Mouse (Mus musculus): ENCODE results near the gene Tbc1d2b. TPM values are rescaled to one million over a fixed set of nuclear protein-coding genes. Genes with fewer than 3 reads are reported as not detected.

Gene Tbc1d2b
- polyA plus RNA-seq, 1 experiment from 2014 or later: 11.7 TPM

GRCm38 (mm10) chr9:90248326-90248725 is 22.3 kb downstream of the Tbc1d2b start:
- ATAC-seq (ENCODE audit: low FRiP score, low read depth): no peak
- Histone ChIP-seq H3K9me3 (no peaks in the 10 kb centered on the region), H3K4me2 (replicated peaks) (no peak overlapping the region), H3K9ac (no peak overlapping the region), H3K36me3 (0 out of 2 replicates have a peak, but pooled peaks cover 4% of the 10 kb centered on the region), H3K27me3 (replicated peaks) (no peaks in the 10 kb centered on the region), H3K4me1 (no peaks in the 10 kb centered on the region), H3K27ac (no peak overlapping the region), H3K4me3 (no peak overlapping the region)
- 90% methylated on average over 7 of the region's 7 CpGs for WGBS

- H3K9me3 ChIP-seq: no peaks in the 10 kb centered on the region
- no peak overlapping the region for H3K4me2 ChIP-seq (replicated peaks)
- no peak overlapping the region for H3K27ac ChIP-seq
- WGBS: 80% methylated on average over 7 of the region's 7 CpGs
- H3K9ac ChIP-seq: no peak overlapping the region
- H3K27me3 ChIP-seq (replicated peaks): no peaks in the 10 kb centered on the region
- H3K36me3 ChIP-seq: 0 out of 2 replicates have a peak, but pooled peaks cover 4% of the 10 kb centered on the region
- no peak overlapping the region for H3K4me3 ChIP-seq
- ATAC-seq (ENCODE audit: low FRiP score, low read depth): no peak
- H3K4me1 ChIP-seq: no peaks in the 10 kb centered on the region
These were observed 23.3 kb downstream of the Tbc1d2b start for GRCm38 (mm10) chr9:90247316-90247715.

GRCm38 (mm10) chr9:90245781-90246180 is 24.8 kb downstream of the Tbc1d2b start:
- H3K9ac ChIP-seq: no peak overlapping the region
- H3K9me3 ChIP-seq: no peaks in the 10 kb centered on the region
- no peaks in the 10 kb centered on the region for H3K27me3 ChIP-seq (replicated peaks)
- no peak for ATAC-seq (ENCODE audit: low FRiP score, low read depth)
- H3K4me1 ChIP-seq: no peaks in the 10 kb centered on the region
- H3K4me2 ChIP-seq (replicated peaks): no peak overlapping the region
- H3K4me3 ChIP-seq: no peak overlapping the region
- WGBS: 97% methylated on average over 5 of the region's 5 CpGs
- no peak overlapping the region for H3K27ac ChIP-seq
- 0 out of 2 replicates have a peak, but pooled peaks cover 4% of the 10 kb centered on the region for H3K36me3 ChIP-seq

GRCm38 (mm10) chr9:90245206-90245605 is 25.4 kb downstream of the Tbc1d2b start:
- Histone ChIP-seq H3K4me1 (no peaks in the 10 kb centered on the region), H3K4me3 (no peak overlapping the region), H3K9ac (no peak overlapping the region), H3K9me3 (no peaks in the 10 kb centered on the region), H3K27ac (no peak overlapping the region), H3K36me3 (0 out of 2 replicates have a peak, but pooled peaks cover 4% of the 10 kb centered on the region), H3K4me2 (replicated peaks) (no peak overlapping the region), H3K27me3 (replicated peaks) (no peaks in the 10 kb centered on the region)
- no peak for ATAC-seq (ENCODE audit: low FRiP score, low read depth)
- WGBS: 93% methylated on average over 6 of the region's 6 CpGs

- WGBS: 89% methylated on average over 15 of the region's 15 CpGs
- H3K4me3 ChIP-seq: no peak overlapping the region
- H3K4me1 ChIP-seq: no peaks in the 10 kb centered on the region
- H3K4me2 ChIP-seq (replicated peaks): no peak overlapping the region
- 0 out of 2 replicates have a peak, but pooled peaks cover 4% of the 10 kb centered on the region for H3K36me3 ChIP-seq
- no peaks in the 10 kb centered on the region for H3K9me3 ChIP-seq
- ATAC-seq (ENCODE audit: low FRiP score, low read depth): no peak
- no peak overlapping the region for H3K9ac ChIP-seq
- no peak overlapping the region for H3K27ac ChIP-seq
- no peaks in the 10 kb centered on the region for H3K27me3 ChIP-seq (replicated peaks)
These were observed 26.1 kb downstream of the Tbc1d2b start for GRCm38 (mm10) chr9:90244301-90245151.

- Histone ChIP-seq H3K4me1 (no peaks in the 10 kb centered on the region), H3K27me3 (replicated peaks) (no peaks in the 10 kb centered on the region), H3K4me2 (replicated peaks) (no peak overlapping the region), H3K36me3 (0 out of 2 replicates have a peak, but pooled peaks cover 4% of the 10 kb centered on the region), H3K4me3 (no peak overlapping the region), H3K27ac (no peak overlapping the region), H3K9me3 (no peaks in the 10 kb centered on the region), H3K9ac (no peak overlapping the region)
- ATAC-seq (ENCODE audit: low FRiP score, low read depth): no peak
- WGBS: 90% methylated on average over 7 of the region's 7 CpGs
These were observed 27.7 kb downstream of the Tbc1d2b start for GRCm38 (mm10) chr9:90242855-90243254.

- Histone ChIP-seq H3K4me1 (no peaks in the 10 kb centered on the region), H3K9ac (no peak overlapping the region), H3K9me3 (no peaks in the 10 kb centered on the region), H3K36me3 (0 out of 2 replicates have a peak, but pooled peaks cover 4% of the 10 kb centered on the region), H3K4me3 (no peak overlapping the region), H3K4me2 (replicated peaks) (no peak overlapping the region), H3K27me3 (replicated peaks) (no peaks in the 10 kb centered on the region), H3K27ac (no peak overlapping the region)
- WGBS: 96% methylated on average over 6 of the region's 6 CpGs
- no peak for ATAC-seq (ENCODE audit: low FRiP score, low read depth)
These were observed 28.3 kb downstream of the Tbc1d2b start for GRCm38 (mm10) chr9:90242291-90242690.

- 63% methylated on average over 7 of the region's 7 CpGs for WGBS
These were observed 29.0 kb downstream of the Tbc1d2b start for GRCm38 (mm10) chr9:90241618-90242017.

GRCm38 (mm10) chr9:90241041-90241440 is 29.6 kb downstream of the Tbc1d2b start:
- Histone ChIP-seq H3K27me3 (replicated peaks) (no peaks in the 10 kb centered on the region), H3K27ac (no peak overlapping the region), H3K4me1 (no peaks in the 10 kb centered on the region), H3K9me3 (no peaks in the 10 kb centered on the region), H3K9ac (no peak overlapping the region), H3K4me2 (replicated peaks) (no peak overlapping the region), H3K4me3 (no peak overlapping the region), H3K36me3 (no peaks in the 10 kb centered on the region)
- WGBS: 90% methylated on average over 6 of the region's 6 CpGs
- 0 out of 2 replicates have a peak, but pooled peaks have one; percentile 9 for ATAC-seq (ENCODE audit: low FRiP score, low read depth)

More at GRCm38 (mm10) chr9:90241618-90242017, 29.0 kb downstream of the Tbc1d2b start:
- 0 out of 2 replicates have a peak, but pooled peaks cover under 1% of the 10 kb centered on the region for H3K36me3 ChIP-seq
- H3K9me3 ChIP-seq: no peaks in the 10 kb centered on the region
- H3K9ac ChIP-seq: no peak overlapping the region
- H3K27me3 ChIP-seq (replicated peaks): no peaks in the 10 kb centered on the region
- H3K27ac ChIP-seq: no peak overlapping the region
- no peaks in the 10 kb centered on the region for H3K4me1 ChIP-seq
- ATAC-seq (ENCODE audit: low FRiP score, low read depth): no peak
- H3K4me3 ChIP-seq: no peak overlapping the region
- no peak overlapping the region for H3K4me2 ChIP-seq (replicated peaks)

- Histone ChIP-seq H3K27me3 (replicated peaks) (no peaks in the 10 kb centered on the region), H3K9ac (no peak overlapping the region), H3K36me3 (no peaks in the 10 kb centered on the region), H3K9me3 (no peaks in the 10 kb centered on the region), H3K4me2 (replicated peaks) (no peak overlapping the region), H3K4me1 (no peaks in the 10 kb centered on the region), H3K4me3 (no peak overlapping the region), H3K27ac (no peak overlapping the region)
- ATAC-seq (ENCODE audit: low FRiP score, low read depth): 0 out of 2 replicates have a peak, but pooled peaks have one; percentile 39
- WGBS: 70% methylated on average over 4 of the region's 4 CpGs
These were observed 30.0 kb downstream of the Tbc1d2b start for GRCm38 (mm10) chr9:90240560-90240959.

GRCm38 (mm10) chr9:90237232-90238062 is 33.2 kb downstream of the Tbc1d2b start:
- Histone ChIP-seq H3K36me3 (no peaks in the 10 kb centered on the region), H3K9me3 (no peaks in the 10 kb centered on the region), H3K9ac (no peak overlapping the region), H3K27ac (no peak overlapping the region), H3K4me2 (replicated peaks) (no peak overlapping the region), H3K4me3 (no peak overlapping the region), H3K4me1 (no peaks in the 10 kb centered on the region), H3K27me3 (replicated peaks) (no peaks in the 10 kb centered on the region)
- no peak for ATAC-seq (ENCODE audit: low FRiP score, low read depth)
- 84% methylated on average over 9 of the region's 9 CpGs for WGBS

GRCm38 (mm10) chr9:90236817-90237216 is 33.8 kb downstream of the Tbc1d2b start:
- 96% methylated on average over 5 of the region's 5 CpGs for WGBS

More at GRCm38 (mm10) chr9:90236817-90237216, 33.8 kb downstream of the Tbc1d2b start:
- Histone ChIP-seq H3K9me3 (no peaks in the 10 kb centered on the region), H3K4me1 (no peaks in the 10 kb centered on the region), H3K4me3 (no peak overlapping the region), H3K4me2 (replicated peaks) (no peak overlapping the region), H3K27me3 (replicated peaks) (no peaks in the 10 kb centered on the region), H3K36me3 (no peaks in the 10 kb centered on the region), H3K9ac (no peak overlapping the region), H3K27ac (no peak overlapping the region)
- no peak for ATAC-seq (ENCODE audit: low FRiP score, low read depth)

All from neural tube, embryonic 12.5 days (tissue).